Mouse (Mus musculus): ENCODE results near the gene Sema5a.

Sema5a gene

DNA sequence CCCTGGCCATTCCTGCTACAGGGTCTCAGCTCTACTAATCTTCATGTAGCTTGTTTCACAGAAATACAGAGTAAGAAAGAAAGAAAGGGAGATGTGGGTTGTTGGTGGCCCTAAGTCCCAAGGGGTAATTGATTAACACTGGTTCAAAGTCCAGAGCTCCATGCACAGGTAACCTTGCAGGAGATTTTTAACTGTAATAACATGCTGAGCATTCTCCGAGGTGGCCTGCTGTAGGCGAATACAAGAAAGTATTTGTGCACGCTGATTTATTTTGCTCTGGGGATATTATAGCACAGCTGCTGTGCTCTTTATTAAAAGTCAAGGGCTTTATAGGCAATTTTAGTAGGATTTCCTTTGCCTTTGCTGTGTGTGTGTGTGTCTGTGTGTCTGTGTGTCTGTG is 393.3 kb downstream of the Sema5a start:
- no peak for DNase-seq (ENCODE audit: low spot score in 2 of 2)

- DNase-seq (ENCODE audit: low spot score in 2 of 2), result no peak
Observed at GRCm38 (mm10) chr15:32647061-32647687, 402.6 kb downstream of the Sema5a start.

GRCm38 (mm10) chr15:32654046-32654445 is 409.4 kb downstream of the Sema5a start:
- DNase-seq (ENCODE audit: low spot score in 2 of 2), result no peak

- DNase-seq (ENCODE audit: low spot score in 2 of 2), result no peak
Observed at GRCm38 (mm10) chr15:32656017-32656416, 411.4 kb downstream of the Sema5a start.

DNA sequence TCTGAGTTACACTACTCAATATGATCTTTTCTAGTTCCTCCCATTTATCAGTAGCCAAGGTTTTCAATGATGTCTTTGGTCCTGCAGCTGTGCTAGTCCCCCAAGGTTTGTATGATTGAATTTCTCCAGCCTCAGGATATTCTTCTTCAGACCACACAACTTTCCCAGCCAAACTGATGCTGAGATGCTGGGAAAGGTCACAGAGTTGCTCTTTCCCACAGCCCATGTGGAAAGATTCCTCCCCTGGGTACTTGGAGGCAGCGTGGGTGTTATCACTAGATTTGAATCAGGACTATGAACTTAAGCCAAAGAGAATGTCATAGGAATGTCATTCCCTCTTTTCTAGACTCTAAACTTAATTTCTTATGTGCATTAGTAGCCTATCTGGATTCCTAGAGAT is 431.8 kb downstream of the Sema5a start:
- DNase-seq (ENCODE audit: low spot score in 2 of 2), result no peak

DNA sequence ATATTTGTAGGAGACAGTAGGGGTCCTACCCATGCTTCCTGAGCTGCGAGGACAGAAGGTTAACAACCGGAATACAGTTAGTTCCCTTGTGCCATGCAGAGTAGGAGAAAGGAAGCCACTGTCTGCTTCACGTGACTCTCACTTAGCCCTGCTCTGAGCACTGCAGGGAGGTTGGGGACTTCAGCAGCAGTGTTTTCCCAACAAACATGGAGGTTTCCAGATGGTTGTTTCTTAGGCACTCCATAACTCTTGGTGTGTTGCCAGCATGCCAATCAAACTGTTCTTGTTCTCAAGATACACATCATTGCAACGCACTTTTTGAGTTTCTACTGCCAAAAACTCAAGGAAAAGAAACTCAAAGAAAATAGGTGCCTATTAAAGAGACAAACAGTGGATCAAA is 440.5 kb downstream of the Sema5a start:
- DNase-seq (ENCODE audit: low spot score in 2 of 2), result no peak

DNA sequence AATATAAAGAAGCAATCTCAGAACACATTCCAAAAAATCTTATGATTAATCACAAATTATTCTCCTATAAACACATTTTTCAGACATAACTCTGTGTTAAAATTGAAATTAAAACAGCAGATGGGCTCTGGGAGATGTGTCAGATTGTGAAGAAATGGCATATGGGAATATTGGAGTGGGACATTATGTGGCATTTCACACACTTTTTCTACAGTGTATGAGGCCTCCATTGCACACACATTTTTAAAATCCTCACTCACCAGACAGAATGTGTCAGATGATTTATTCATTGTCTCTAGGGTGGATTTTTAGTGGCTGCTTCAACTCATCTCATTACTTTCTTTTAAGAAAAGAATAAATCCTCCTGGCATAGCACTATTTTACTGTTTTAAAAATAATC is 446.4 kb downstream of the Sema5a start:
- DNase-seq (ENCODE audit: low spot score in 2 of 2), result no peak

- DNase-seq (ENCODE audit: low spot score in 2 of 2), result no peak
Observed at GRCm38 (mm10) chr15:32693006-32693405, 448.4 kb downstream of the Sema5a start.

- no peak for DNase-seq (ENCODE audit: low spot score in 2 of 2)
Observed at GRCm38 (mm10) chr15:32717298-32717985, 472.8 kb downstream of the Sema5a start.

DNA sequence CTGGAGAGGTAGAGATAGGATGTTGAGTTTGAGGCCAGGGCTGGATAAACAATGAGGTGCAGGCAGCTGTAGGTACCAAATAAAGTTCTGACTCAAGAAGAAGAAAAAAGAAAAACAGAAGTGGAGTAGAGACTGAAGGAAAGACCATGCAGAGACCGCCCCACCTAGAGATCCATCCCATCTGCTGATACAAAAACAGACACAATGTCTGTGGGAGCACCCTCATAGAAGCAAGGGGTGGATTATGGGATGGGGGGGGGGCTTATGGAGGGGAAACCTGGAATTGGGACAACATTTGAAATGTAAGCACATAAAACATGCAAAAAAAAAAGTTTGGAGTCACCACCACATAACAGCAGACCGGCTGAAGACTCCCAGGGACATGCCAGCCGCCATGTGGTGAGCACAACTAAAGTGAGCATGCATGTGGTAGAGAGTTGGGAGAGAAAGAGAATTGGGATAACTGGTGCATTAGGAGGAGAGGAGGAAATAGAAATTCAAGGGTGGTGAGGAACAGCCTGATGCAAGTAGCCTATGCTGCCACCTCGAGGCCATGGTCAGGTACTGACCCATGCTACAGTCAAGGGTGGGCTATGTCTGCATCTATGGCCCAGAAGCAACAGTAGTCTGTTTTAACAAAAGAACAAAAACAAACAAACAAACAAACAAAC is 473.8 kb downstream of the Sema5a start:
- peak; percentile 2 to 5 for DNase-seq (ENCODE audit: low spot score in 2 of 2)

- DNase-seq (ENCODE audit: low spot score in 2 of 2), result no peak
Observed at GRCm38 (mm10) chr15:32718964-32719311, 474.3 kb downstream of the Sema5a start.

- DNase-seq (ENCODE audit: low spot score in 2 of 2), result no peak
Observed at GRCm38 (mm10) chr15:32730839-32731238, 486.2 kb downstream of the Sema5a start.

All from urinary bladder, adult 18-20 months (tissue).